Mouse (Mus musculus) heart, embryonic 16.5 days (tissue): Measurements from ENCODE around the gene Lrg1. TPM values are rescaled to one million over a fixed set of nuclear protein-coding genes. Genes with fewer than 3 reads are reported as not detected.
A peak's percentile ranks its signal among the peaks of the same experiment; 100 is the strongest.
"Not testable (repeated sequence)": the region's sequence is repeated elsewhere in the genome, so short reads cannot be mapped to it uniquely, and the experiment has no call there.

Source experiments
- ATAC-seq: fragments of 200-750 bp; cut with Nextera tagmentation; replicated peaks from 2 replicates; pipeline ENCODE4 v1.8.0; 2017; ENCODE audit warnings: moderate number of reproducible peaks; ENCODE audit not compliant: insufficient read depth, low FRiP score; ENCODE audit errors: extremely low read depth
- H3K27ac ChIP-seq: fragments of 300-500 bp; sonication (generic); 2 replicates; pipeline ENCODE4 v1.5.1; 2014; ENCODE audit warnings: mild to moderate bottlenecking, low read length, control low read depth, moderate library complexity
- H3K27me3 ChIP-seq: fragments of 300-500 bp; sonication (generic); 2 replicates; pipeline ENCODE4 v1.6.1; 2014; ENCODE audit warnings: low read length, mixed read lengths; ENCODE audit not compliant: control insufficient read depth, insufficient read depth
- H3K36me3 ChIP-seq: fragments of 300-500 bp; sonication (generic); 2 replicates; pipeline ENCODE4 v1.6.1; 2014; ENCODE audit not compliant: control insufficient read depth, insufficient read depth
- H3K4me1 ChIP-seq: fragments of 300-500 bp; sonication (generic); 2 replicates; pipeline ENCODE4 v1.6.1; 2014; ENCODE audit warnings: low read length, mixed read lengths; ENCODE audit not compliant: control insufficient read depth, insufficient read depth
- H3K4me2 ChIP-seq: fragments of 300-500 bp; sonication (generic); 2 replicates; pipeline ENCODE4 v1.6.1; 2014; ENCODE audit warnings: low read depth, mild to moderate bottlenecking, control low read depth, low read length
- H3K4me3 ChIP-seq: fragments of 300-500 bp; sonication (generic); 2 replicates; pipeline ENCODE4 v1.5.1; 2014; ENCODE audit warnings: mild to moderate bottlenecking, control low read depth, low read length
- H3K9ac ChIP-seq: fragments of 300-500 bp; sonication (generic); 2 replicates; pipeline ENCODE4 v1.6.1; 2014; ENCODE audit warnings: low read length, control low read depth
- H3K9me3 ChIP-seq: fragments of 300-500 bp; sonication (generic); replicated peaks from 2 replicates; pipeline ENCODE4 v1.6.1; 2016; ENCODE audit warnings: low read length; ENCODE audit not compliant: control insufficient read depth
- WGBS: fragments of 180-500 bp; shearing (Covaris S2); extraction: QIAGEN DNeasy Blood & Tissue Kit; methylation state at CpG from one replicate; pipeline ENCODE4 v1.1.7; 2014; 5-methylcytosine and 5-hydroxymethylcytosine counted together
- polyA plus RNA-seq: library from polyadenylated mRNA; unstranded; fragments of >200 nt; fragmentation: Nextera tagmentation; extraction: Ambion mirVana; gene quantifications from 2 replicates; pipeline ENCODE4 v1.2.1, GENCODE M21; 2015

The Lrg1 gene
- polyA plus RNA-seq, 1 experiment from 2014 or later = 2.4 TPM

DNA sequence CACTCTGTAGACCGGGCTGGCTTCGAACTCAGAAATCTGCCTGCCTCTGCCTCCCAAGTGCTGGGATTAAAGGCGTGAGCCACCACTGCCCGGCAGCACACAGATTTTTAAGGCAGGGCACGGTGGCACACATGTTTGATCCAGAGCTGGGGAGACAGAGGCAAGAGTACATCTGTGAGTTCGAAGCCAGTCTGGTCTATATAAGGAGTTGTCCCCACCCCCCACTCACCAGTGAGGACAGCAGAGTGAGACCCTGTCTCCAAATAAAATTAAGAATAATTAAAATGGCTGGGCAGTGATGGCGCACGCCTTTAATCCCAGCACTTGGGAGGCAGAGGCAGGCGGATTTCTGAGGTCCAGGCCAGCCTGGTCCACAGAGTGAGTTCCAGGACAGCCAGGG lies 43.4 kb downstream of the Lrg1 start:
- ATAC-seq, H3K36me3 ChIP-seq, H3K27me3 ChIP-seq, H3K9me3 ChIP-seq, H3K9ac ChIP-seq: not testable (repeated sequence)
- Histone ChIP-seq H3K27ac (peak overlapping the region; percentile 78), H3K4me1 (peaks cover 29% of the 10 kb centered on the region), H3K4me2 (peak overlapping the region; percentile 59), H3K4me3 (peak overlapping the region; percentile 31)
- WGBS = 62% methylated on average over 9 of the region's 9 CpGs

- WGBS = 88% methylated on average over 5 of the region's 5 CpGs
- Histone ChIP-seq H3K9ac (no peak overlapping the region), H3K4me1 (peaks cover 29% of the 10 kb centered on the region), H3K9me3 (no peaks in the 10 kb centered on the region), H3K36me3 (peaks cover 10% of the 10 kb centered on the region; the same call in 1 of the 2 replicates), H3K4me3 (no peak overlapping the region), H3K27me3 (no peaks in the 10 kb centered on the region), H3K4me2 (no peak overlapping the region), H3K27ac (no peak overlapping the region)
- no peak for ATAC-seq
Observed at GRCm38 (mm10) chr17:56077523-56077922, 44.3 kb downstream of the Lrg1 start.

- WGBS = under 1% methylated on average over 35 of the region's 35 CpGs
- peak within 1 kb of the TSS; percentile 79 for H3K4me2 ChIP-seq
- peak; percentile 38 for ATAC-seq
Observed at GRCm38 (mm10) chr17:56074827-56075208, 47.0 kb downstream of the Lrg1 start, which contains the start of gene Ubxn6. TSS of gene Ubxn6 (minus strand) at chr17:56075028.

DNA sequence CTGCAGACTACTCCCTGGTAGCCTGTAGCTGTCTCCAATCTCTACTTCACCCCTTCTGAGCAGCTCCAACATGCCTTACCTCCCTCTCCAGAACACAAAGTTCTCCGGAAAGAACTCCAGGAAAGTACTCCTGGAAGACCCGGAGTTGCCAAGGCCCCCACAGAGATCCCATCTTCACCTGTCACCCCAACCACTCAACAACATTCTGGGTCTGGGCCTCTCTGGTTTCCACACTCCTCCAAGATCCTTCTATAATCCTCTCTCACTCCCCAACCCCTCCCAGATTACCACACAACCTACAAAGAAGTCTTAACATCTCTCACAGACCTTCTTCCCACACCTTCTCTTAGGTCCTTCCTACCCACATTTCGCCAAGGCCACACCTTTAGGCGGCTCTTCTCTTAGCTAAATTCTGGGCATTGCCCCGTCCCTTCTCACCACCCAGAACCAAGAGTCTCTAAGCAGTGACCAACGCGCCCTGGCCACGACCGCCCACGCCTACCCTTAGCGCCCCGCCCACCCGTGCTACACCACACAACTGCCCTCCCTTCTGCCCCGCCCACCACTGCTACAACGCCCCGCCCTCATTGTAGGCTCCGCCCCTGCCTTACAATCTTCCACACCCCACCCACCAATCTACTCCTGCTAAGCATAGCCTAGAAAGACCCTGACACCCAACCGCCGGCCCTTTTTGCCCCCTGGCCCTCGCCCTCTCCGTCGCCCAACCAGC lies 47.5 kb downstream of the Lrg1 start:
- Histone ChIP-seq H3K9me3 (no peaks in the 10 kb centered on the region), H3K4me3 (peak overlapping the region; percentile 91), H3K4me2 (peak overlapping the region; percentile 79), H3K9ac (peak overlapping the region; percentile 93), H3K27ac (peak overlapping the region; percentile 98), H3K27me3 (no peaks in the 10 kb centered on the region), H3K36me3 (peaks cover 35% of the 10 kb centered on the region), H3K4me1 (peaks cover 13% of the 10 kb centered on the region)
- peak; percentile 18 for ATAC-seq
- 8% methylated on average over 22 of the region's 22 CpGs for WGBS

More at GRCm38 (mm10) chr17:56074827-56075208, 47.0 kb downstream of the Lrg1 start, which contains the start of gene Ubxn6:
- peak within 1 kb of the TSS; percentile 91 for H3K4me3 ChIP-seq
- H3K27ac ChIP-seq = peak within 1 kb of the TSS; percentile 98
- peaks cover 13% of the 10 kb centered on the region for H3K4me1 ChIP-seq
- peak within 1 kb of the TSS; percentile 93 for H3K9ac ChIP-seq
- no peaks in the 10 kb centered on the region for H3K9me3 ChIP-seq
- no peaks in the 10 kb centered on the region for H3K27me3 ChIP-seq
- H3K36me3 ChIP-seq = peaks cover 30% of the 10 kb centered on the region

DNA sequence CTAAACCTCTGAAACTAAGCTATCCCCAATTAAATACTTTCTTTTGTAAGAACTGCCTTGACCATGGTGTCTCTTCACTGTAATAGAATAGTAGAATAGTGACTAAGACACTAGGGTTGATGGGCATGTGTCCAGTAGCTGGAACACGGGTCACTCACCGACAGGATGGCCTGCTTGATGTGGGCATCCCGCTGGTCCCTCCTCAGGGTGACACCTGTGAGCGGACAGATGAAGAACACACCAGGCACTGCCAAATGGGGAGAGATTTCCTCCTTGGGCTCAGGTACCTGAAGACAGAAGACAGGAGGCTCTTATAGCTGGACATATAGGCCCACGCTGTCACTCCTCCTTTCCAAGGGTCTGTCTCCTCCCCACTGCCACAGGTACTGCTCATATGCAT lies 49.6 kb downstream of the Lrg1 start:
- WGBS = 88% methylated on average over 5 of the region's 5 CpGs
- H3K4me3 ChIP-seq = no peak overlapping the region
- no peak overlapping the region for H3K9ac ChIP-seq
- H3K27me3 ChIP-seq = no peaks in the 10 kb centered on the region
- H3K4me1 ChIP-seq = peaks cover 13% of the 10 kb centered on the region
- H3K4me2 ChIP-seq = no peak overlapping the region
- no peak for ATAC-seq
- H3K9me3 ChIP-seq = no peaks in the 10 kb centered on the region
- H3K36me3 ChIP-seq = peaks cover 55% of the 10 kb centered on the region
- H3K27ac ChIP-seq = no peak overlapping the region

DNA sequence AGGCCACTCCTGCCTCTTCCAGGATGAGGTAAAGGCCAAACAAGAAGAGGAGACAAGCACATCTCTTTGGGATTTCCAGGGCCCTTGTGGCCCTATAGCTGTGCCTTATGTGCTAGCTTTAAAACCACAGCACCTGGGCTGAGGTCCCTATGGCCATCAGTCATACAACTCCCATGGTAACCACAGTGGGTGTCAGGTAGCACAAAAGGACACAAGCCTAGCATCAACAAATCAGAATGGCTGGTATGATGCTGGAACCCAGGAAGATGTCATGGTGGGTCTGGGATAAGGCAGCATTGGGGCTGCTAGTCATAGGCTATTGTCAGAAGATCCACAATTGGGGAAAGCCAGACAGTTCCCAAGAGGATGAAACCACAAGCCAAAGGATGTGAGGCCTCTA lies 50.7 kb downstream of the Lrg1 start:
- peaks cover 13% of the 10 kb centered on the region for H3K4me1 ChIP-seq
- H3K4me2 ChIP-seq = no peak overlapping the region
- no peak for ATAC-seq
- no peaks in the 10 kb centered on the region for H3K9me3 ChIP-seq
- no peak overlapping the region for H3K4me3 ChIP-seq
- no peak overlapping the region for H3K9ac ChIP-seq
- H3K27me3 ChIP-seq = no peaks in the 10 kb centered on the region
- no peak overlapping the region for H3K27ac ChIP-seq
- peaks cover 64% of the 10 kb centered on the region for H3K36me3 ChIP-seq

Other genes starting within 250 kb of the Lrg1 start
- gene Zfp119a, start 243.1 kb downstream of the Lrg1 start, polyA plus RNA-seq = 6.1 and 7.0 TPM in 2 replicates
- gene Zfp959, start 229.9 kb downstream of the Lrg1 start, polyA plus RNA-seq = 9.2 and 10.1 TPM in 2 replicates
- 4.9 and 6.5 TPM in 2 replicates for gene Zfp119b, start 172.5 kb downstream of the Lrg1 start, polyA plus RNA-seq
- gene Ebi3, start 169.4 kb downstream of the Lrg1 start, polyA plus RNA-seq = 1.4 and 1.7 TPM in 2 replicates
- 18.4 and 19.3 TPM in 2 replicates for gene Yju2, start 162.9 kb downstream of the Lrg1 start, polyA plus RNA-seq
- 6.6 and 6.9 TPM in 2 replicates for gene Shd, start 151.5 kb downstream of the Lrg1 start, polyA plus RNA-seq
- 2.3 and 3.5 TPM in 2 replicates for gene Fsd1, start 135.5 kb downstream of the Lrg1 start, polyA plus RNA-seq
- gene Stap2, start 116.4 kb downstream of the Lrg1 start, polyA plus RNA-seq = 16.6 and 17.9 TPM in 2 replicates
- 77.4 and 78.0 TPM in 2 replicates for gene Mpnd, start 116.3 kb downstream of the Lrg1 start, polyA plus RNA-seq
- 81.1 and 82.8 TPM in 2 replicates for gene Sh3gl1, start 85.4 kb downstream of the Lrg1 start, polyA plus RNA-seq
- 12.1 and 12.7 TPM in 2 replicates for gene Chaf1a, start 81.6 kb downstream of the Lrg1 start, polyA plus RNA-seq
- gene Ubxn6, start 47.0 kb downstream of the Lrg1 start, polyA plus RNA-seq = 44.9 and 46.2 TPM in 2 replicates
- gene Hdgfl2, start 42.4 kb downstream of the Lrg1 start, polyA plus RNA-seq = 82.7 and 88.3 TPM in 2 replicates
- gene Plin4, start 12.2 kb downstream of the Lrg1 start, polyA plus RNA-seq = 1.7 TPM in 2 replicates
- 1.6 and 2.7 TPM in 2 replicates for gene Plin5, start 4.4 kb downstream of the Lrg1 start, polyA plus RNA-seq
- 0.70 and 1.2 TPM in 2 replicates for gene Sema6b, start 18.3 kb upstream of the Lrg1 start, polyA plus RNA-seq
- gene Tnfaip8l1, start 40.5 kb upstream of the Lrg1 start, polyA plus RNA-seq = 8.2 and 9.0 TPM in 2 replicates
- 69.9 and 75.1 TPM in 2 replicates for gene Mydgf, start 61.9 kb upstream of the Lrg1 start, polyA plus RNA-seq
- gene Dpp9, start 96.9 kb upstream of the Lrg1 start, polyA plus RNA-seq = 23.4 and 26.4 TPM in 2 replicates
- 25.6 and 26.9 TPM in 2 replicates for gene Fem1a, start 134.8 kb upstream of the Lrg1 start, polyA plus RNA-seq
- gene Ticam1, start 154.8 kb upstream of the Lrg1 start, polyA plus RNA-seq = 7.6 and 8.6 TPM in 2 replicates
- 79.3 and 89.4 TPM in 2 replicates for gene Plin3, start 170.9 kb upstream of the Lrg1 start, polyA plus RNA-seq
- gene Arrdc5, start 178.3 kb upstream of the Lrg1 start, polyA plus RNA-seq = 0.21 TPM in 1 of 2 replicates, not detected in the other
- gene Uhrf1, start 181.3 kb upstream of the Lrg1 start, polyA plus RNA-seq = 76.6 and 94.0 TPM in 2 replicates
- gene Kdm4b, start 204.1 kb upstream of the Lrg1 start, polyA plus RNA-seq = 23.8 and 33.0 TPM in 2 replicates